ENCODE assay signal across 26 mouse cellular contexts in genomic region chr2:52668480-52668879, GRCm38 (mm10). TPM values are rescaled to one million over a fixed set of nuclear protein-coding genes. Genes with fewer than 3 reads are reported as not detected.
"Had no signal": no experiment of that assay in that cellular context is flagged by ENCODE, and none has a peak within 500 bp of the region (broad histone marks: within the 10 kb centered on the region; RNA-seq: fewer than 3 reads in every experiment).

No protein-coding gene starts in this region.

- DNase-seq: gastrocnemius, postnatal 25 days; heart, adult 18-20 months; heart, postnatal 10 days; heart, postnatal 4 days; kidney, adult 18-20 months; kidney, adult 8-10 months; kidney, postnatal 10 days; kidney, postnatal 25 days; kidney, postnatal 4 days; liver; liver, embryonic 13.5 days had no signal

- H3K27me3 ChIP-seq: heart, embryonic 12.5 days; intestine, embryonic 15.5 days had no signal

- H3K9ac ChIP-seq: heart, embryonic 12.5 days; hindbrain, embryonic 12.5 days; hindbrain, embryonic 14.5 days; intestine, embryonic 15.5 days; limb, embryonic 12.5 days; liver, embryonic 13.5 days; liver, embryonic 15.5 days had no signal

- H3K9me3 ChIP-seq: heart, embryonic 10.5 days; hindbrain, embryonic 10.5 days; hindbrain, embryonic 12.5 days; intestine, embryonic 15.5 days; limb, embryonic 10.5 days; liver, embryonic 13.5 days; liver, embryonic 15.5 days had no signal

- H3K27ac ChIP-seq: heart, embryonic 10.5 days; hindbrain, embryonic 10.5 days; hindbrain, embryonic 12.5 days; hindbrain, embryonic 14.5 days; intestine, embryonic 15.5 days; layer of hippocampus, adult 2 months; limb, embryonic 10.5 days; limb, embryonic 12.5 days; liver, embryonic 13.5 days; liver, embryonic 15.5 days had no signal

- H3K4me1 ChIP-seq: heart, embryonic 10.5 days; heart, embryonic 12.5 days; hindbrain, embryonic 10.5 days; hindbrain, embryonic 12.5 days; intestine, embryonic 15.5 days; limb, embryonic 10.5 days; limb, embryonic 12.5 days; liver, embryonic 13.5 days; liver, embryonic 15.5 days had no signal

- H3K4me2 ChIP-seq: heart, embryonic 12.5 days; hindbrain, embryonic 12.5 days; hindbrain, embryonic 14.5 days; intestine, embryonic 15.5 days; limb, embryonic 12.5 days; liver, embryonic 11.5 days; liver, embryonic 13.5 days; liver, embryonic 15.5 days had no signal

- H3K4me3 ChIP-seq: heart, embryonic 10.5 days; heart, embryonic 12.5 days; hindbrain, embryonic 10.5 days; hindbrain, embryonic 12.5 days; intestine, embryonic 15.5 days; layer of hippocampus, adult 2 months; limb, embryonic 10.5 days; limb, embryonic 12.5 days; liver, embryonic 13.5 days; liver, embryonic 15.5 days had no signal

- ATAC-seq: hindbrain, embryonic 16.5 days; inflammation-experienced regulatory T-cells, adult 6 months; intestine, embryonic 15.5 days; intestine, postnatal 0 days had no signal

- H3K36me3 ChIP-seq: heart, embryonic 10.5 days; heart, embryonic 12.5 days; hindbrain, embryonic 10.5 days; hindbrain, embryonic 12.5 days; intestine, embryonic 15.5 days; limb, embryonic 10.5 days; limb, embryonic 12.5 days; liver, embryonic 13.5 days; liver, embryonic 15.5 days had no signal

RNA-seq across cellular contexts. Expression of gene Cacnb4, which starts 8.2 kb away (rescaled TPM):
- total RNA-seq: granulocyte monocyte progenitor cell, adult 5-6 weeks had no signal
